Mouse (Mus musculus) heart, embryonic 12.5 days (tissue): ENCODE measurements around the gene Ift140. TPM values are rescaled to one million over a fixed set of nuclear protein-coding genes. Genes with fewer than 3 reads are reported as not detected.
A peak's percentile ranks its signal among the peaks of the same experiment; 100 is the strongest.

Experiments used
- ATAC-seq: fragments of 200-750 bp; cut with Nextera tagmentation; 2 replicates; pipeline ENCODE4 v1.8.0; 2017; ENCODE audit warnings: moderate TSS enrichment, moderate library complexity; ENCODE audit not compliant: insufficient number of reproducible peaks, low FRiP score
- H3K27ac ChIP-seq: fragments of 300-500 bp; sonication (generic); 2 replicates; pipeline ENCODE4 v1.5.1; 2016; ENCODE audit warnings: mild to moderate bottlenecking, moderate library complexity; ENCODE audit not compliant: poor library complexity, severe bottlenecking
- H3K27me3 ChIP-seq: fragments of 300-500 bp; sonication (generic); replicated peaks from 2 replicates; pipeline ENCODE4 v1.6.1; 2016; ENCODE audit warnings: mild to moderate bottlenecking, moderate library complexity
- H3K36me3 ChIP-seq: fragments of 300-500 bp; sonication (generic); 2 replicates; pipeline ENCODE4 v1.6.1; 2016; ENCODE audit warnings: mild to moderate bottlenecking, moderate library complexity
- H3K4me1 ChIP-seq: fragments of 300-500 bp; sonication (generic); replicated peaks from 2 replicates; pipeline ENCODE4 v1.6.1; 2016; ENCODE audit warnings: mild to moderate bottlenecking
- H3K4me2 ChIP-seq: fragments of 300-500 bp; sonication (generic); 2 replicates; pipeline ENCODE4 v1.6.1; 2016; ENCODE audit warnings: mild to moderate bottlenecking, moderate library complexity
- H3K4me3 ChIP-seq: fragments of 300-500 bp; sonication (generic); 2 replicates; pipeline ENCODE4 v1.5.1; 2016; ENCODE audit warnings: mild to moderate bottlenecking
- H3K9ac ChIP-seq: fragments of 300-500 bp; sonication (generic); 2 replicates; pipeline ENCODE4 v1.6.1; 2016; ENCODE audit warnings: mild to moderate bottlenecking, moderate library complexity
- H3K9me3 ChIP-seq: fragments of 300-500 bp; sonication (generic); replicated peaks from 2 replicates; pipeline ENCODE4 v1.6.1; 2016; ENCODE audit warnings: mild to moderate bottlenecking, moderate library complexity
- WGBS: fragments of 180-500 bp; shearing (Covaris S2); methylation state at CpG from one replicate; pipeline ENCODE4 v1.1.7; 2016; 5-methylcytosine and 5-hydroxymethylcytosine counted together
- polyA plus RNA-seq: library from polyadenylated mRNA; unstranded; fragments of >200 nt; fragmentation: Nextera tagmentation; extraction: Ambion mirVana; gene quantifications from 2 replicates; pipeline ENCODE4 v1.2.1, GENCODE M21; 2016

The Ift140 gene
- polyA plus RNA-seq, 1 experiment from 2014 or later = 14.4 TPM

- Histone ChIP-seq H3K27ac (0 out of 2 replicates have a peak overlapping the region, but pooled peaks have one; percentile 13), H3K4me3 (peak overlapping the region; percentile 20), H3K9me3 (no peaks in the 10 kb centered on the region), H3K27me3 (no peaks in the 10 kb centered on the region), H3K4me2 (peak overlapping the region; percentile 60), H3K9ac (no peak overlapping the region), H3K4me1 (peaks cover 47% of the 10 kb centered on the region), H3K36me3 (0 out of 2 replicates have a peak, but pooled peaks cover 8% of the 10 kb centered on the region)
- 62% methylated on average over 13 of the region's 13 CpGs for WGBS
- ATAC-seq = peak; percentile 41
These were observed 62.0 kb downstream of the Ift140 start for GRCm38 (mm10) chr17:25077771-25078372.

GRCm38 (mm10) chr17:25080210-25080609 lies 64.3 kb downstream of the Ift140 start:
- ATAC-seq = no peak
- H3K4me2 ChIP-seq = peak overlapping the region; percentile 60
- 77% methylated on average over 13 of the region's 13 CpGs for WGBS

GRCm38 (mm10) chr17:25080960-25081381 lies 65.1 kb downstream of the Ift140 start:
- peak overlapping the region; percentile 49 for H3K9ac ChIP-seq
- no peaks in the 10 kb centered on the region for H3K9me3 ChIP-seq
- WGBS = 57% methylated on average over 11 of the region's 11 CpGs
- peak overlapping the region; percentile 90 for H3K27ac ChIP-seq
- H3K4me2 ChIP-seq = peak overlapping the region; percentile 60
- H3K36me3 ChIP-seq = 0 out of 2 replicates have a peak, but pooled peaks cover 8% of the 10 kb centered on the region
- peak; percentile 34; the same call in 1 of the 2 replicates for ATAC-seq
- peaks cover 70% of the 10 kb centered on the region for H3K4me1 ChIP-seq
- H3K4me3 ChIP-seq = peak overlapping the region; percentile 50
- H3K27me3 ChIP-seq = no peaks in the 10 kb centered on the region

More at GRCm38 (mm10) chr17:25080210-25080609, 64.3 kb downstream of the Ift140 start:
- Histone ChIP-seq H3K36me3 (0 out of 2 replicates have a peak, but pooled peaks cover 8% of the 10 kb centered on the region), H3K27ac (peak overlapping the region; percentile 90), H3K9ac (peak overlapping the region; percentile 49), H3K4me3 (peak overlapping the region; percentile 50), H3K27me3 (no peaks in the 10 kb centered on the region), H3K4me1 (peaks cover 64% of the 10 kb centered on the region), H3K9me3 (no peaks in the 10 kb centered on the region)

GRCm38 (mm10) chr17:25082081-25082847 lies 66.4 kb downstream of the Ift140 start:
- WGBS = 27% methylated on average over 14 of the region's 14 CpGs
- Histone ChIP-seq H3K4me1 (peaks cover 66% of the 10 kb centered on the region), H3K36me3 (no peaks in the 10 kb centered on the region), H3K4me3 (no peak overlapping the region), H3K4me2 (peak overlapping the region; percentile 25), H3K27me3 (no peaks in the 10 kb centered on the region), H3K27ac (peak overlapping the region; percentile 90), H3K9me3 (no peaks in the 10 kb centered on the region), H3K9ac (0 out of 2 replicates have a peak overlapping the region, but pooled peaks have one; percentile 34)
- ATAC-seq = peak; percentile 23; the same call in 1 of the 2 replicates

GRCm38 (mm10) chr17:25082887-25083286 lies 67.0 kb downstream of the Ift140 start:
- no peak for ATAC-seq
- WGBS = 40% methylated on average over 3 of the region's 3 CpGs

GRCm38 (mm10) chr17:25083444-25083931 lies 67.6 kb downstream of the Ift140 start, which contains the start of gene Tmem204:
Tmem204 (minus strand) TSS chr17:25083591.
- 11% methylated on average over 7 of the region's 7 CpGs for WGBS
- Histone ChIP-seq H3K4me1 (peaks cover 57% of the 10 kb centered on the region), H3K27ac (peak within 1 kb of the TSS; percentile 90), H3K36me3 (0 out of 2 replicates have a peak, but pooled peaks cover 2% of the 10 kb centered on the region), H3K4me3 (no peak within 1 kb of the TSS), H3K9ac (no peak within 1 kb of the TSS), H3K4me2 (no peak within 1 kb of the TSS), H3K27me3 (no peaks in the 10 kb centered on the region), H3K9me3 (no peaks in the 10 kb centered on the region)
- ATAC-seq = peak; percentile 77

More at GRCm38 (mm10) chr17:25082887-25083286, 67.0 kb downstream of the Ift140 start:
- H3K4me1 ChIP-seq = peaks cover 60% of the 10 kb centered on the region
- H3K4me2 ChIP-seq = no peak overlapping the region
- peak overlapping the region; percentile 90 for H3K27ac ChIP-seq
- 0 out of 2 replicates have a peak, but pooled peaks cover 2% of the 10 kb centered on the region for H3K36me3 ChIP-seq
- no peak overlapping the region for H3K9ac ChIP-seq
- no peaks in the 10 kb centered on the region for H3K27me3 ChIP-seq
- no peaks in the 10 kb centered on the region for H3K9me3 ChIP-seq
- H3K4me3 ChIP-seq = no peak overlapping the region

- H3K4me3 ChIP-seq = no peak overlapping the region
- H3K9me3 ChIP-seq = no peaks in the 10 kb centered on the region
- no peak overlapping the region for H3K9ac ChIP-seq
- ATAC-seq = no peak
- H3K36me3 ChIP-seq = peaks cover 2% of the 10 kb centered on the region; the same call in 1 of the 2 replicates
- no peak overlapping the region for H3K4me2 ChIP-seq
- peaks cover 60% of the 10 kb centered on the region for H3K4me1 ChIP-seq
- WGBS = 86% methylated on average over 13 of the region's 13 CpGs
- H3K27ac ChIP-seq = no peak overlapping the region
- H3K27me3 ChIP-seq = no peaks in the 10 kb centered on the region
These were observed 69.0 kb downstream of the Ift140 start for GRCm38 (mm10) chr17:25084835-25085385.

GRCm38 (mm10) chr17:25086724-25087123 lies 70.8 kb downstream of the Ift140 start:
- Histone ChIP-seq H3K27me3 (no peaks in the 10 kb centered on the region), H3K4me3 (no peak overlapping the region), H3K36me3 (peaks cover 2% of the 10 kb centered on the region; the same call in 1 of the 2 replicates), H3K27ac (no peak overlapping the region), H3K9ac (no peak overlapping the region), H3K4me2 (no peak overlapping the region), H3K9me3 (no peaks in the 10 kb centered on the region), H3K4me1 (peaks cover 47% of the 10 kb centered on the region)
- ATAC-seq = no peak
- WGBS = 89% methylated on average over 7 of the region's 7 CpGs

GRCm38 (mm10) chr17:25089158-25089557 lies 73.3 kb downstream of the Ift140 start:
- H3K9ac ChIP-seq = peak overlapping the region; percentile 24; the same call in 1 of the 2 replicates
- H3K4me2 ChIP-seq = peak overlapping the region; percentile 19; the same call in 1 of the 2 replicates
- H3K4me1 ChIP-seq = peaks cover 24% of the 10 kb centered on the region
- H3K9me3 ChIP-seq = no peaks in the 10 kb centered on the region
- WGBS = 50% methylated on average over 10 of the region's 10 CpGs
- peak overlapping the region; percentile 55 for H3K27ac ChIP-seq
- peak overlapping the region; percentile 15; the same call in 1 of the 2 replicates for H3K4me3 ChIP-seq
- peak; percentile 85 for ATAC-seq
- H3K36me3 ChIP-seq = peaks cover 15% of the 10 kb centered on the region
- H3K27me3 ChIP-seq = no peaks in the 10 kb centered on the region

GRCm38 (mm10) chr17:25090450-25090849 lies 74.6 kb downstream of the Ift140 start:
- Histone ChIP-seq H3K9me3 (no peaks in the 10 kb centered on the region), H3K9ac (no peak overlapping the region), H3K36me3 (peaks cover 21% of the 10 kb centered on the region), H3K4me1 (peaks cover 14% of the 10 kb centered on the region), H3K27ac (no peak overlapping the region), H3K27me3 (no peaks in the 10 kb centered on the region), H3K4me2 (peak overlapping the region; percentile 23), H3K4me3 (no peak overlapping the region)
- WGBS = 88% methylated on average over 10 of the region's 10 CpGs
- no peak for ATAC-seq
